Mouse (Mus musculus): ENCODE data around the gene Kmt2b. TPM values are rescaled to one million over a fixed set of nuclear protein-coding genes. Genes with fewer than 3 reads are reported as not detected.

Gene Kmt2b
- total and polyA plus RNA-seq, 3 experiments, result 8.4 to 32.8 (median 17.2) TPM

DNA sequence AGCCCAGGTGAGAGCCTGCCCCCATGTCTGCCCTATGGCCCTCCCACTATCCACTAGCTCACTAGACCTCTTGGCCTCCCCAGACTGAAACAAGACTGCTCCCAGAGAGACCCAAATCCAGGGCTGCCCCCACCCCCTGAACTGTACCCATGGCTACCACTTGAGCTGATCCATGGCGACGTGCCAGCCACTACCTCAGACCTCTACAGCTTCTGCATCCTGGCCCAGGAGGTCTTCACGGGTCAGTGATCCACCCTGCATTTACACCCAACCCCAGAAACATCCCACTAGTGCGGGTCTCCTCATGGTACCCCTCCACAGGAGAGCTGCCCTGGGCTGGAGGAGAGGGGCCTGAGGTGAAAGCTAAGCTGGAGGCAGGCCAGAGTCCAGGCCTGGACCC is 68.1 kb downstream of the Kmt2b start:
- in situ Hi-C loops (cut with MboI; ENCODE audit: low pct_ligation_motif_present, low pct_unique_long_range_greater_than_20kb, low sequenced_read_pairs) (no loop called here), dilution Hi-C loops (cut with MboI; ENCODE audit: extremely low pct_ligation_motif_present, extremely low pct_unique_long_range_greater_than_20kb, low sequenced_read_pairs) (no loop called here)
- H3K27ac ChIP-seq (ENCODE audit: insufficient read depth, low read depth), result no peak overlapping the region
- H3K36me3 ChIP-seq (replicated peaks in 1 of 2; ENCODE audit: control insufficient read depth in 1 of 2, insufficient read depth in 1 of 2, low read length in 1 of 2), result peaks cover 0 to 27% of the 10 kb centered on the region in 2 experiments
- H3K9ac ChIP-seq (ENCODE audit: insufficient read depth, low read depth), result no peak overlapping the region
- H3K27me3 ChIP-seq (replicated peaks), result peaks cover 5% of the 10 kb centered on the region
- no peaks in the 10 kb centered on the region for H3K79me2 ChIP-seq (replicated peaks; ENCODE audit: control insufficient read depth, extremely low read depth, insufficient read depth, poor library complexity, severe bottlenecking)
- DNase-seq (ENCODE audit: extremely low read depth), result no peak
- TF ChIP-seq TBP (conservative IDR thresholded peaks at IDR 0.05; ENCODE audit: low read depth, low read length) (no peak), NELFE (IDR thresholded peaks at IDR 0.05; ENCODE audit: low read depth, low read length) (no peak), RCOR1 (conservative IDR thresholded peaks at IDR 0.05; ENCODE audit: low read depth, low read length) (no peak), CHD1 (IDR thresholded peaks at IDR 0.05; ENCODE audit: low read depth, low read length) (no peak)
- no peak overlapping the region for H3K4me2 ChIP-seq (ENCODE audit: insufficient read depth, low read depth, poor library complexity, severe bottlenecking)
- no peaks in the 10 kb centered on the region for H3K9me3 ChIP-seq (replicated peaks; ENCODE audit: low read length)
- no peak overlapping the region for H3K4me3 ChIP-seq (replicated peaks in 1 of 3; ENCODE audit: low read depth in 2 of 3, low read length in 2 of 3, poor library complexity in 1 of 3)
- H3K4me1 ChIP-seq (ENCODE audit: control insufficient read depth in 1 of 2, insufficient read depth in 2 of 2), result peaks cover 10 to 18% of the 10 kb centered on the region in 2 experiments

Other genes with a start within 250 kb of the Kmt2b start
Only the 20 nearest of the 31 such genes appear.
- not detected in 2 replicates for gene Kirrel2, start 131.0 kb downstream of the Kmt2b start, total RNA-seq (2012; rRNA removed)
- not detected in 2 replicates for gene Kirrel2, start 131.0 kb downstream of the Kmt2b start, total RNA-seq (2014; rRNA removed)
- gene Kirrel2, start 131.0 kb downstream of the Kmt2b start, polyA plus RNA-seq (2012; ENCODE audit: insufficient read length, low read depth), result not detected in 2 replicates
- 2.1 and 2.4 TPM in 2 replicates for gene Nphs1, start 130.4 kb downstream of the Kmt2b start, total RNA-seq (2012; rRNA removed)
- gene Nphs1, start 130.4 kb downstream of the Kmt2b start, total RNA-seq (2014; rRNA removed), result not detected in 2 replicates
- gene Nphs1, start 130.4 kb downstream of the Kmt2b start, polyA plus RNA-seq (2012; ENCODE audit: insufficient read length, low read depth), result 1.0 TPM in 1 of 2 replicates, not detected in the other
- gene Prodh2, start 95.1 kb downstream of the Kmt2b start, total RNA-seq (2012; rRNA removed), result not detected in 2 replicates
- not detected in 2 replicates for gene Prodh2, start 95.1 kb downstream of the Kmt2b start, total RNA-seq (2014; rRNA removed)
- gene Prodh2, start 95.1 kb downstream of the Kmt2b start, polyA plus RNA-seq (2012; ENCODE audit: insufficient read length, low read depth), result not detected in 2 replicates
- 2.5 and 2.8 TPM in 2 replicates for gene Arhgap33, start 53.7 kb downstream of the Kmt2b start, total RNA-seq (2012; rRNA removed)
- gene Arhgap33, start 53.7 kb downstream of the Kmt2b start, total RNA-seq (2014; rRNA removed), result 0.44 and 0.76 TPM in 2 replicates
- gene Arhgap33, start 53.7 kb downstream of the Kmt2b start, polyA plus RNA-seq (2012; ENCODE audit: insufficient read length, low read depth), result 6.2 and 9.2 TPM in 2 replicates
- 1.6 and 2.3 TPM in 2 replicates for gene Hspb6, start 36.5 kb downstream of the Kmt2b start, total RNA-seq (2012; rRNA removed)
- 0.79 and 1.2 TPM in 2 replicates for gene Hspb6, start 36.5 kb downstream of the Kmt2b start, total RNA-seq (2014; rRNA removed)
- gene Hspb6, start 36.5 kb downstream of the Kmt2b start, polyA plus RNA-seq (2012; ENCODE audit: insufficient read length, low read depth), result 4.1 and 6.0 TPM in 2 replicates
- 4.0 and 5.9 TPM in 2 replicates for gene Proser3, start 36.4 kb downstream of the Kmt2b start, total RNA-seq (2012; rRNA removed)
- gene Proser3, start 36.4 kb downstream of the Kmt2b start, total RNA-seq (2014; rRNA removed), result 1.7 and 2.0 TPM in 2 replicates
- gene Proser3, start 36.4 kb downstream of the Kmt2b start, polyA plus RNA-seq (2012; ENCODE audit: insufficient read length, low read depth), result 5.7 and 6.0 TPM in 2 replicates
- 8.3 and 11.0 TPM in 2 replicates for gene Lin37, start 28.9 kb downstream of the Kmt2b start, total RNA-seq (2012; rRNA removed)
- 4.0 and 5.2 TPM in 2 replicates for gene Lin37, start 28.9 kb downstream of the Kmt2b start, total RNA-seq (2014; rRNA removed)
- gene Lin37, start 28.9 kb downstream of the Kmt2b start, polyA plus RNA-seq (2012; ENCODE audit: insufficient read length, low read depth), result 38.6 and 49.5 TPM in 2 replicates
- gene U2af1l4, start 25.4 kb downstream of the Kmt2b start, total RNA-seq (2012; rRNA removed), result 56.7 and 61.2 TPM in 2 replicates
- gene U2af1l4, start 25.4 kb downstream of the Kmt2b start, total RNA-seq (2014; rRNA removed), result 60.8 and 63.4 TPM in 2 replicates
- gene U2af1l4, start 25.4 kb downstream of the Kmt2b start, polyA plus RNA-seq (2012; ENCODE audit: insufficient read length, low read depth), result 51.5 and 54.4 TPM in 2 replicates
- gene Gm49396, start 25.4 kb downstream of the Kmt2b start, total RNA-seq (2012; rRNA removed), result 2.6 and 2.7 TPM in 2 replicates
- gene Gm49396, start 25.4 kb downstream of the Kmt2b start, total RNA-seq (2014; rRNA removed), result 1.9 and 2.3 TPM in 2 replicates
- 3.3 and 3.8 TPM in 2 replicates for gene Gm49396, start 25.4 kb downstream of the Kmt2b start, polyA plus RNA-seq (2012; ENCODE audit: insufficient read length, low read depth)
- 55.2 and 59.2 TPM in 2 replicates for gene Psenen, start 25.1 kb downstream of the Kmt2b start, total RNA-seq (2012; rRNA removed)
- 83.6 and 92.7 TPM in 2 replicates for gene Psenen, start 25.1 kb downstream of the Kmt2b start, total RNA-seq (2014; rRNA removed)
- 101 and 121 TPM in 2 replicates for gene Psenen, start 25.1 kb downstream of the Kmt2b start, polyA plus RNA-seq (2012; ENCODE audit: insufficient read length, low read depth)
- gene Igflr1, start 23.3 kb downstream of the Kmt2b start, total RNA-seq (2012; rRNA removed), result 0.92 and 1.3 TPM in 2 replicates
- not detected in 2 replicates for gene Igflr1, start 23.3 kb downstream of the Kmt2b start, total RNA-seq (2014; rRNA removed)
- gene Igflr1, start 23.3 kb downstream of the Kmt2b start, polyA plus RNA-seq (2012; ENCODE audit: insufficient read length, low read depth), result 0.65 TPM in 1 of 2 replicates, not detected in the other
- 183 TPM in 2 replicates for gene Zbtb32, start 10.2 kb upstream of the Kmt2b start, total RNA-seq (2012; rRNA removed)
- 156 and 173 TPM in 2 replicates for gene Zbtb32, start 10.2 kb upstream of the Kmt2b start, total RNA-seq (2014; rRNA removed)
- gene Zbtb32, start 10.2 kb upstream of the Kmt2b start, polyA plus RNA-seq (2012; ENCODE audit: insufficient read length, low read depth), result 171 and 178 TPM in 2 replicates
- gene Upk1a, start 24.1 kb upstream of the Kmt2b start, total RNA-seq (2012; rRNA removed), result 6.5 and 10.9 TPM in 2 replicates
- gene Upk1a, start 24.1 kb upstream of the Kmt2b start, total RNA-seq (2014; rRNA removed), result 0.47 and 0.49 TPM in 2 replicates
- 1.8 and 2.3 TPM in 2 replicates for gene Upk1a, start 24.1 kb upstream of the Kmt2b start, polyA plus RNA-seq (2012; ENCODE audit: insufficient read length, low read depth)
- 432 and 456 TPM in 2 replicates for gene Cox6b1, start 37.4 kb upstream of the Kmt2b start, total RNA-seq (2012; rRNA removed)
- gene Cox6b1, start 37.4 kb upstream of the Kmt2b start, total RNA-seq (2014; rRNA removed), result 776 and 802 TPM in 2 replicates
- 581 and 625 TPM in 2 replicates for gene Cox6b1, start 37.4 kb upstream of the Kmt2b start, polyA plus RNA-seq (2012; ENCODE audit: insufficient read length, low read depth)
- not detected in 2 replicates for gene Etv2, start 47.1 kb upstream of the Kmt2b start, total RNA-seq (2012; rRNA removed)
- not detected in 2 replicates for gene Etv2, start 47.1 kb upstream of the Kmt2b start, total RNA-seq (2014; rRNA removed)
- gene Etv2, start 47.1 kb upstream of the Kmt2b start, polyA plus RNA-seq (2012; ENCODE audit: insufficient read length, low read depth), result not detected in 2 replicates
- gene Rbm42, start 61.6 kb upstream of the Kmt2b start, total RNA-seq (2012; rRNA removed), result 109 and 121 TPM in 2 replicates
- gene Rbm42, start 61.6 kb upstream of the Kmt2b start, total RNA-seq (2014; rRNA removed), result 65.3 and 67.2 TPM in 2 replicates
- 104 and 105 TPM in 2 replicates for gene Rbm42, start 61.6 kb upstream of the Kmt2b start, polyA plus RNA-seq (2012; ENCODE audit: insufficient read length, low read depth)
- 45.6 and 47.7 TPM in 2 replicates for gene Haus5, start 76.3 kb upstream of the Kmt2b start, total RNA-seq (2012; rRNA removed)
- gene Haus5, start 76.3 kb upstream of the Kmt2b start, total RNA-seq (2014; rRNA removed), result 32.3 and 38.5 TPM in 2 replicates
- gene Haus5, start 76.3 kb upstream of the Kmt2b start, polyA plus RNA-seq (2012; ENCODE audit: insufficient read length, low read depth), result 50.9 and 52.8 TPM in 2 replicates
- gene Pmis2, start 82.9 kb upstream of the Kmt2b start, total RNA-seq (2012; rRNA removed), result not detected in 2 replicates
- not detected in 2 replicates for gene Pmis2, start 82.9 kb upstream of the Kmt2b start, total RNA-seq (2014; rRNA removed)
- gene Pmis2, start 82.9 kb upstream of the Kmt2b start, polyA plus RNA-seq (2012; ENCODE audit: insufficient read length, low read depth), result not detected in 2 replicates
- gene 2200002J24Rik, start 110.2 kb upstream of the Kmt2b start, total RNA-seq (2012; rRNA removed), result 2.4 and 4.0 TPM in 2 replicates
- gene 2200002J24Rik, start 110.2 kb upstream of the Kmt2b start, total RNA-seq (2014; rRNA removed), result 3.0 and 6.6 TPM in 2 replicates
- 2.9 and 3.5 TPM in 2 replicates for gene 2200002J24Rik, start 110.2 kb upstream of the Kmt2b start, polyA plus RNA-seq (2012; ENCODE audit: insufficient read length, low read depth)
- gene Atp4a, start 123.5 kb upstream of the Kmt2b start, total RNA-seq (2012; rRNA removed), result 0.13 TPM in 1 of 2 replicates, not detected in the other
- 0.14 and 0.67 TPM in 2 replicates for gene Atp4a, start 123.5 kb upstream of the Kmt2b start, total RNA-seq (2014; rRNA removed)
- 0.33 TPM in 1 of 2 replicates, not detected in the other for gene Atp4a, start 123.5 kb upstream of the Kmt2b start, polyA plus RNA-seq (2012; ENCODE audit: insufficient read length, low read depth)